Mouse (Mus musculus) megakaryocyte, embryonic 14.5 days (primary cell): ENCODE measurements around the gene Cct3. TPM values are rescaled to one million over a fixed set of nuclear protein-coding genes. Genes with fewer than 3 reads are reported as not detected.
A peak's percentile ranks its signal among the peaks of the same experiment; 100 is the strongest.
"Not testable (repeated sequence)": the region's sequence is repeated elsewhere in the genome, so short reads cannot be mapped to it uniquely, and the experiment has no call there.

ENCODE experiments used
- H3K27me3 ChIP-seq: replicated peaks from 2 replicates; pipeline ENCODE3; 2012; ENCODE audit warnings: inconsistent platforms
- H3K36me3 ChIP-seq: replicated peaks from 2 replicates; pipeline ENCODE3; 2012; ENCODE audit warnings: low read length, inconsistent platforms, mixed read lengths
- H3K4me1 ChIP-seq: 2 replicates; pipeline ENCODE4 v1.6.1; 2012; ENCODE audit warnings: inconsistent platforms
- H3K4me3 ChIP-seq: replicated peaks from 2 replicates; pipeline ENCODE3; 2012; ENCODE audit warnings: moderate library complexity, mild to moderate bottlenecking, inconsistent platforms
- H3K9me3 ChIP-seq: 2 replicates; pipeline ENCODE4 v1.6.1; 2012; ENCODE audit warnings: inconsistent platforms
- FLI1 ChIP-seq: IDR thresholded peaks from 2 replicates; pipeline ENCODE4 v1.6.1; 2012; ENCODE audit warnings: low read length, inconsistent platforms, mixed read lengths
- GATA1 ChIP-seq: IDR thresholded peaks from 3 replicates; pipeline ENCODE4 v1.6.1; 2012; ENCODE audit warnings: mixed read lengths, low read length, inconsistent platforms, borderline replicate concordance
- polyA plus RNA-seq: library from polyadenylated mRNA; stranded (reverse); fragments of >175 nt; gene quantifications from 2 replicates; pipeline ENCODE4 v1.2.3, GENCODE M21; 2012; ENCODE audit warnings: low replicate concordance; ENCODE audit not compliant: insufficient read depth

The Cct3 gene
- 7.1 and 29.4 TPM in 2 replicates for polyA plus RNA-seq

- H3K36me3 ChIP-seq, result peaks cover 29% of the 10 kb centered on the region
- H3K9me3 ChIP-seq, result no peaks in the 10 kb centered on the region
Observed at GRCm38 (mm10) chr3:88296561-88297318, at the start of gene Cct3, which contains the start of gene Tsacc. Gene Cct3 (plus strand): TSS chr3:88297116. Gene Tsacc (minus strand): TSS chr3:88296999.

GRCm38 (mm10) chr3:88247666-88248065 is 49.2 kb upstream of the Cct3 start:
- Histone ChIP-seq H3K9me3 (no peaks in the 10 kb centered on the region), H3K4me1 (peaks cover 17% of the 10 kb centered on the region; the same call in 1 of the 2 replicates), H3K27me3 (peaks cover 91% of the 10 kb centered on the region), H3K36me3 (no peaks in the 10 kb centered on the region), H3K4me3 (no peak overlapping the region)
- TF ChIP-seq FLI1, result no peak
- TF ChIP-seq GATA1, result no peak

More at GRCm38 (mm10) chr3:88296561-88297318, at the start of gene Cct3, which contains the start of gene Tsacc:
- H3K4me1 ChIP-seq, result peaks cover 40% of the 10 kb centered on the region
- peak within 1 kb of the TSS; percentile 98 for H3K4me3 ChIP-seq
- no peaks in the 10 kb centered on the region for H3K27me3 ChIP-seq
- TF ChIP-seq GATA1 (no peak), FLI1 (no peak)

- Histone ChIP-seq H3K27me3 (peaks cover 91% of the 10 kb centered on the region), H3K4me3 (no peak overlapping the region), H3K4me1 (peaks cover 15% of the 10 kb centered on the region; the same call in 1 of the 2 replicates), H3K9me3 (no peaks in the 10 kb centered on the region), H3K36me3 (no peaks in the 10 kb centered on the region)
- no peak for TF ChIP-seq FLI1
- no peak for TF ChIP-seq GATA1
Observed at GRCm38 (mm10) chr3:88248406-88248805, 48.5 kb upstream of the Cct3 start.

GRCm38 (mm10) chr3:88252739-88253138 is 44.2 kb upstream of the Cct3 start:
- Histone ChIP-seq H3K36me3 (no peaks in the 10 kb centered on the region), H3K4me3 (no peak overlapping the region), H3K9me3 (no peaks in the 10 kb centered on the region), H3K4me1 (peaks cover 19% of the 10 kb centered on the region), H3K27me3 (peaks cover 91% of the 10 kb centered on the region)
- TF ChIP-seq GATA1, result no peak

GRCm38 (mm10) chr3:88254268-88254926 is 42.5 kb upstream of the Cct3 start, which contains the start of gene Rhbg:
Gene Rhbg (minus strand): TSS chr3:88254709.
- Histone ChIP-seq H3K36me3 (no peaks in the 10 kb centered on the region), H3K4me1 (peaks cover 18% of the 10 kb centered on the region), H3K27me3 (peaks cover 85% of the 10 kb centered on the region), H3K9me3 (no peaks in the 10 kb centered on the region), H3K4me3 (peak within 1 kb of the TSS; percentile 92)
- TF ChIP-seq GATA1 (no peak), FLI1 (no peak)

GRCm38 (mm10) chr3:88255950-88256349 is 41.0 kb upstream of the Cct3 start:
- TF ChIP-seq FLI1 (no peak), GATA1 (no peak)
- Histone ChIP-seq H3K27me3 (peaks cover 81% of the 10 kb centered on the region), H3K9me3 (no peaks in the 10 kb centered on the region), H3K4me1 (peaks cover 18% of the 10 kb centered on the region), H3K36me3 (no peaks in the 10 kb centered on the region), H3K4me3 (no peak overlapping the region)

- peaks cover 81% of the 10 kb centered on the region for H3K27me3 ChIP-seq
Observed at GRCm38 (mm10) chr3:88256382-88256781, 40.5 kb upstream of the Cct3 start.

GRCm38 (mm10) chr3:88262346-88262745 is 34.6 kb upstream of the Cct3 start:
- Histone ChIP-seq H3K27me3 (peaks cover 47% of the 10 kb centered on the region), H3K4me1 (no peaks in the 10 kb centered on the region), H3K4me3 (no peak overlapping the region), H3K9me3 (peaks cover 19% of the 10 kb centered on the region), H3K36me3 (no peaks in the 10 kb centered on the region)
- no peak for TF ChIP-seq GATA1

More at GRCm38 (mm10) chr3:88256382-88256781, 40.5 kb upstream of the Cct3 start:
- Histone ChIP-seq H3K4me1 (peaks cover 18% of the 10 kb centered on the region), H3K36me3 (no peaks in the 10 kb centered on the region), H3K9me3 (no peaks in the 10 kb centered on the region), H3K4me3 (no peak overlapping the region)
- TF ChIP-seq GATA1 (no peak), FLI1 (no peak)

- not testable (repeated sequence) for H3K4me3 ChIP-seq, H3K36me3 ChIP-seq, H3K4me1 ChIP-seq
- Histone ChIP-seq H3K9me3 (peaks cover 19% of the 10 kb centered on the region), H3K27me3 (peaks cover 23% of the 10 kb centered on the region)
Observed at GRCm38 (mm10) chr3:88268014-88268413, 28.9 kb upstream of the Cct3 start.

- H3K4me1 ChIP-seq, result no peaks in the 10 kb centered on the region; the same call in 1 of the 2 replicates
- H3K27me3 ChIP-seq, result peaks cover 26% of the 10 kb centered on the region
- H3K9me3 ChIP-seq, result peaks cover 21% of the 10 kb centered on the region
- TF ChIP-seq GATA1, result no peak
- no peak for TF ChIP-seq FLI1
- H3K4me3 ChIP-seq, result no peak overlapping the region
- H3K36me3 ChIP-seq, result no peaks in the 10 kb centered on the region
Observed at GRCm38 (mm10) chr3:88268991-88269390, 27.9 kb upstream of the Cct3 start.

- H3K27me3 ChIP-seq, result peaks cover 13% of the 10 kb centered on the region
- H3K9me3 ChIP-seq, H3K4me1 ChIP-seq, H3K4me3 ChIP-seq, H3K36me3 ChIP-seq: not testable (repeated sequence)
Observed at GRCm38 (mm10) chr3:88271298-88271697, 25.6 kb upstream of the Cct3 start.
